ENCODE assay signal across 10 mouse cellular contexts in the genomic region with DNA sequence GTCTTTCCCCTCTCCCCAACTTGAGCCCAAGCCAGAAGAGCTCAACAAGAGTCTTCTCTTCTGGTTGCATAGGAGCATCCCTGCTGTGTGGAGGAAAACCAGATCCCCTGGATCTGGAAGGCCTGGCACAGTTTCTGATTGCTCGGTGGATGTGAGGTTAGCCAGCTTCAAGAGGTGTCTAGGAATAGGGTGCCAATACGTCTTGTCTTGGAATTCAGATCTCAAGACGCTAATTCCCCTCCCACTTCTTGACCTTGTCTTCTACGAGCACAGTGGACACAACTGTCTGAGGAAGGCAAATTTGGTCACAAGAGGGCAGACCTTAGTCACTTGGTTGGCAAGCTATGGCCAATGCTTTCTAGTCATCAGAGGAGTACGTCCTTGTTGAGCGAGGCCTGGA. TPM values are rescaled to one million over a fixed set of nuclear protein-coding genes. Genes with fewer than 3 reads are reported as not detected.
DNase-seq lines count a peak whose midpoint lies in the region; ATAC-seq lines count a peak whose summit lies in the region.
"Had no signal": no experiment of that assay in that cellular context is flagged by ENCODE, and none has a peak within 500 bp of the region (broad histone marks: within the 10 kb centered on the region; RNA-seq: fewer than 3 reads in every experiment).

No protein-coding gene starts in this region.

- H3K4me1 ChIP-seq in heart, embryonic 10.5 days, result peaks cover 72% of the 10 kb centered on the region
- peaks cover 54% of the 10 kb centered on the region for H3K4me1 ChIP-seq in neural tube, embryonic 12.5 days
- peaks cover 39% of the 10 kb centered on the region for H3K4me1 ChIP-seq in neural tube, embryonic 15.5 days
- peaks cover 65% of the 10 kb centered on the region for H3K4me1 ChIP-seq in limb, embryonic 12.5 days (replicated peaks)

- WGBS in heart, embryonic 10.5 days, result 71% methylated on average over 6 of the region's 6 CpGs
- WGBS in neural tube, embryonic 12.5 days, result 88% methylated on average over 6 of the region's 6 CpGs
- WGBS in neural tube, embryonic 15.5 days, result 85% methylated on average over 6 of the region's 6 CpGs
- 55% methylated on average over 6 of the region's 6 CpGs for WGBS in limb, embryonic 12.5 days

- H3K27ac ChIP-seq in heart, embryonic 10.5 days, result no peak overlapping the region; the same call in 1 of the 2 replicates
- no peak overlapping the region for H3K27ac ChIP-seq in neural tube, embryonic 12.5 days
- H3K27ac ChIP-seq in neural tube, embryonic 15.5 days (replicated peaks), result no peak overlapping the region
- no peak overlapping the region for H3K27ac ChIP-seq in limb, embryonic 12.5 days

- peak overlapping the region; percentile 24; the same call in 1 of the 2 replicates for H3K4me2 ChIP-seq in neural tube, embryonic 12.5 days (replicated peaks)
- no peak overlapping the region for H3K4me2 ChIP-seq in neural tube, embryonic 15.5 days
- H3K4me2 ChIP-seq in limb, embryonic 12.5 days, result peak overlapping the region; percentile 85

- H3K9ac ChIP-seq in neural tube, embryonic 12.5 days, result no peak overlapping the region
- no peak overlapping the region for H3K9ac ChIP-seq in neural tube, embryonic 15.5 days (replicated peaks)
- no peak overlapping the region; the same call in 1 of the 2 replicates for H3K9ac ChIP-seq in limb, embryonic 12.5 days (replicated peaks)
- H3K9ac ChIP-seq: forebrain, embryonic 12.5 days had no signal

- H3K36me3 ChIP-seq in heart, embryonic 10.5 days, result peaks cover 25% of the 10 kb centered on the region
- H3K36me3 ChIP-seq in neural tube, embryonic 12.5 days, result peaks cover 9% of the 10 kb centered on the region
- no peaks in the 10 kb centered on the region for H3K36me3 ChIP-seq in neural tube, embryonic 15.5 days
- peaks cover 43% of the 10 kb centered on the region for H3K36me3 ChIP-seq in limb, embryonic 12.5 days

- no peaks in the 10 kb centered on the region for H3K9me3 ChIP-seq in heart, embryonic 10.5 days
- H3K9me3 ChIP-seq in neural tube, embryonic 12.5 days, result no peaks in the 10 kb centered on the region
- H3K9me3 ChIP-seq in neural tube, embryonic 15.5 days (replicated peaks), result no peaks in the 10 kb centered on the region
- H3K9me3 ChIP-seq in limb, embryonic 12.5 days, result no peaks in the 10 kb centered on the region
- H3K9me3 ChIP-seq: forebrain, embryonic 12.5 days had no signal

- no peak for DNase-seq in heart, embryonic 10.5 days (ENCODE audit: low spot score)
- no peak for DNase-seq in heart, adult 9 months (ENCODE audit: low spot score in 2 of 2)
- no peak for DNase-seq in ovary, postnatal 14 days (ENCODE audit: low spot score)
- no peak for DNase-seq in layer of hippocampus, postnatal 36 days
- DNase-seq: right cerebral cortex, postnatal 25 days had no signal

- 0 out of 2 replicates have a peak, but pooled peaks cover 8% of the 10 kb centered on the region for H3K27me3 ChIP-seq in heart, embryonic 10.5 days (ENCODE audit: insufficient read depth, poor library complexity, severe bottlenecking)
- no peaks in the 10 kb centered on the region for H3K27me3 ChIP-seq in neural tube, embryonic 12.5 days (replicated peaks)
- H3K27me3 ChIP-seq in neural tube, embryonic 15.5 days (replicated peaks), result no peaks in the 10 kb centered on the region
- no peaks in the 10 kb centered on the region for H3K27me3 ChIP-seq in limb, embryonic 12.5 days

- peak overlapping the region; percentile 84 for H3K4me3 ChIP-seq in heart, embryonic 10.5 days
- H3K4me3 ChIP-seq in neural tube, embryonic 12.5 days, result no peak overlapping the region
- H3K4me3 ChIP-seq in neural tube, embryonic 15.5 days (replicated peaks), result no peak overlapping the region
- peak overlapping the region; percentile 97 for H3K4me3 ChIP-seq in limb, embryonic 12.5 days (replicated peaks)

- no peak for ATAC-seq in neural tube, embryonic 12.5 days (ENCODE audit: low FRiP score, low read depth)
- no peak for ATAC-seq in neural tube, embryonic 15.5 days (ENCODE audit: low FRiP score)
- ATAC-seq in limb, embryonic 12.5 days (ENCODE audit: insufficient number of reproducible peaks, insufficient read depth, low FRiP score, low TSS enrichment, low read depth), result no peak
- no peak for ATAC-seq in monocyte, adult 5-6 weeks (replicated peaks; ENCODE audit: insufficient number of reproducible peaks, low FRiP score, low TSS enrichment, poor library complexity, severe bottlenecking)

RNA-seq across cellular contexts. Expression of a gene that starts 2.6 kb away (rescaled TPM):
- polyA plus RNA-seq in heart, embryonic 10.5 days (2016; fragmentation: Nextera tagmentation; extraction: Ambion mirVana), result 382 and 559 TPM in 2 replicates
- 327 and 330 TPM in 2 replicates for polyA plus RNA-seq in neural tube, embryonic 12.5 days (2016; fragmentation: Nextera tagmentation; extraction: Ambion mirVana)
- polyA plus RNA-seq in neural tube, embryonic 15.5 days (2015; fragmentation: Nextera tagmentation; extraction: Ambion mirVana), result 151 and 215 TPM in 2 replicates
- polyA plus RNA-seq in limb, embryonic 12.5 days (2016; fragmentation: Nextera tagmentation; extraction: Ambion mirVana), result 1,037 and 1,115 TPM in 2 replicates
- 0.43 to 5.5 TPM (median 1.2 TPM) in 3 replicates for total RNA-seq in monocyte, adult 5-6 weeks (2017)
- total RNA-seq in layer of hippocampus, postnatal 36 days (2021), result 10 to 100 TPM; 71.4 to 72.1 TPM

RNA-seq across cellular contexts. Expression of a gene that starts 19.6 kb away (rescaled TPM):
- 207 and 238 TPM in 2 replicates for polyA plus RNA-seq in heart, embryonic 10.5 days (2016; fragmentation: Nextera tagmentation; extraction: Ambion mirVana)
- polyA plus RNA-seq in neural tube, embryonic 12.5 days (2016; fragmentation: Nextera tagmentation; extraction: Ambion mirVana), result 190 and 194 TPM in 2 replicates
- polyA plus RNA-seq in neural tube, embryonic 15.5 days (2015; fragmentation: Nextera tagmentation; extraction: Ambion mirVana), result 25.8 and 71.2 TPM in 2 replicates
- 347 and 362 TPM in 2 replicates for polyA plus RNA-seq in limb, embryonic 12.5 days (2016; fragmentation: Nextera tagmentation; extraction: Ambion mirVana)
- 14.1 to 26.1 TPM (median 15.5 TPM) in 3 replicates for total RNA-seq in monocyte, adult 5-6 weeks (2017)
- 1 to 10 TPM; 2.7 to 3.3 TPM for total RNA-seq in layer of hippocampus, postnatal 36 days (2021)

RNA-seq across cellular contexts. Expression of a gene that starts 45.5 kb away (rescaled TPM):
- polyA plus RNA-seq in heart, embryonic 10.5 days (2016; fragmentation: Nextera tagmentation; extraction: Ambion mirVana), result 0.36 TPM in 2 replicates
- polyA plus RNA-seq in neural tube, embryonic 12.5 days (2016; fragmentation: Nextera tagmentation; extraction: Ambion mirVana), result 0.22 and 0.41 TPM in 2 replicates
- 0.09 and 0.22 TPM in 2 replicates for polyA plus RNA-seq in neural tube, embryonic 15.5 days (2015; fragmentation: Nextera tagmentation; extraction: Ambion mirVana)
- 0.65 and 0.73 TPM in 2 replicates for polyA plus RNA-seq in limb, embryonic 12.5 days (2016; fragmentation: Nextera tagmentation; extraction: Ambion mirVana)
- 4.1 to 6.4 TPM (median 4.2 TPM) in 3 replicates for total RNA-seq in monocyte, adult 5-6 weeks (2017)
- not detected for total RNA-seq in layer of hippocampus, postnatal 36 days (2021)

Comparison
In these comparisons a context has a peak if more than half of its experiments do, and no peak if none do; other contexts are left out.
1. H3K4me3 ChIP-seq: peak in heart, embryonic 10.5 days (single experiment) and limb, embryonic 12.5 days (single experiment); none in neural tube, embryonic 12.5 days (single experiment) and neural tube, embryonic 15.5 days (single experiment).